Mouse (Mus musculus): ENCODE measurements around the gene Zfp27.

The Zfp27 gene

DNA sequence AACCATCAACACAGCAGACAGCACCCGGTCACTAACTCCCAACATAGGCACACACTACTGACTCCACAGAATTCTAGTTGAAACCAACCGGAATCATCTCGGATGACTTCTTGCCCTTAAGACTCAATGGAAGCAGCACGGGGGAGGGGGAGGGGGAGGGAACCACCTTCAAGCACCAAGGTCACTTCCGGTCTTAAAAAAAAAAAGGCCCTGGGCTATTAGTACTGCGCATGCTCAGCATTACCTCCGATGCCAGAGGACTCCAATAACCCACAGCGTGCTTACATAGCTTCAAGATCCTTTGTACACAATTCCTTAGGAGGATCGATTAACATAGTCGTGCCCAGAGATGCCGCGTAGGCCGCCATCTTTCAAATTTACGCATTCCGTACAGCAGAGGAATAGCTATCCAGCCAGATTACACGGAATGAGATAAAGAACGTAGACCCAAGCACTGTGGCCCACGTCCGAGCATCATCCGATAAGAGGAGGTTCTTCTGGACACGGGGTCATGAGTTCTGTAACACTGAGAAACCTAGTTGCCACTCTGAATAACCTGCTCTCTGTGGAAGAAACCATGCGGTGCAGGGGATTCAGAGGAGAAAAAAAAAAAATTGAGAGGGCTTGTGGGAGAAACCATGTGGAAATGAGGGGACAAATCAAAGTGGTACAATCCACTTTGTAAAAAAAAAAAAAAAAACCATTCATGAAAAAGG, at the start of gene Zfp27:
Zfp27 (minus strand) TSS at position 607 of the 716 bp plus-strand sequence.
- DNase-seq (ENCODE audit: low spot score), result peak; percentile 81

DNA sequence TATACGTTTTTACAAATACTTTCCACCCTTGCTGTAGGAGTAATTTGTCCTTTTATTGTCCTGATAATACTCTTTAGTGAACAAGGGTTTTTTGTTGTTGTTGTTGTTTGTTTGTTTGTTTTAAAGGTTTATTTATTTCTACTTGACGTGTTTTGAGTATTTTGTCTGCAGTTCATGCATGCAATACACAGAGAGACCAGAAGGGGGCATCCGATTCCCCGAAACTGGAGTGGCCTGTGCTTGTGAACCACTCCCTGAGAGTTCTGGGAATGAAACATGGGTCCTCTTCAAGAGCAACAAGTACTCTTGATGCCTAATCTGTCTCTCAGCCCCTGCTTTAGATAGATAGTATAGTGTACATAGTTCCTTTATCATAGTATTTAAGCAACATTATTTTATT, 48.4 kb upstream of the Zfp27 start:
- DNase-seq (ENCODE audit: low spot score), result peak; percentile 65

DNA sequence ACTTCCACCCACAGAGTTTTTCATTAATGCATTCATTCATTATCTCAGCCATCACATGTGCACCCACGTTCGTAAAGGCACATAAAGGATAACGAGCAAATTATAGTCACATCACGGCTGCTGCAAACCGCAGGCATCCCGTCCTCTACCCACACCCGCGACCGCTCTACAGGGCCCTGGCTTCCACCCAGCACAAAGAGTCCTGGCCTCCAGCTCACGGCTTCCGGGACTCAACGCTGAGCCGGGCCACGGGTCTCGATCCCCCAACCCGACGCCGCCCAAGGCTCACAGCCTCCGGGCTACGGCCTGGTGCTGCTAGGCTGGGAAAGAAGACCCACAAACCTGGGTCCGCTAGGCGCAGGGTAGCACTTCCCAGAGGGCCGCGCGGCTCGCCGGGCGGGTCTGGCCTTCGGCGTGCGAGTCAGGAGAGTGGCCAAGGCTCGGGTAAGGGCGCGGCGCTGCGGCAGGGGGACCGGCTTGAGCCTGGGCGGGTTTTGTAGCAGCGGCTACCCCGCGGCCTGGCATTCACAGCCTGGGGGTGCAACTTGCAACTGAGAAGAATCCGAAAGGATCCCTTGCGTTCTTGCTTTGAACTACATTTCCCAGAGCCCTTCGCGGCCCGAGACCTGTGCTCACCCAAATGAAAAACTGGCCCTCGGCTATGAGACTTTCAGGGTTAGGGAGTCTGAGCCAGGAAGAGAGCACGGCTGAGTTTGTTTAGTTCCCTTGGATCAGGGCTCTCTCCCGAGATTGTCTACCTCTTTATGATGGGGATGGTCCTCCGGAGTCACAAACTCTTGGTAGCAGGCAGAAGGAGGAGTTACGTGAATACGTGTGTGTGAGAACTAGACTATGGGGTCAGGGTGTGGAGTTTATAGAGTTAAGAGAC, 47.4 kb upstream of the Zfp27 start, which contains the start of gene Zfp74:
Zfp74 (minus strand) TSS at position 577 of the 889 bp plus-strand sequence.
- DNase-seq (ENCODE audit: low spot score), result peak; percentile 78

DNA sequence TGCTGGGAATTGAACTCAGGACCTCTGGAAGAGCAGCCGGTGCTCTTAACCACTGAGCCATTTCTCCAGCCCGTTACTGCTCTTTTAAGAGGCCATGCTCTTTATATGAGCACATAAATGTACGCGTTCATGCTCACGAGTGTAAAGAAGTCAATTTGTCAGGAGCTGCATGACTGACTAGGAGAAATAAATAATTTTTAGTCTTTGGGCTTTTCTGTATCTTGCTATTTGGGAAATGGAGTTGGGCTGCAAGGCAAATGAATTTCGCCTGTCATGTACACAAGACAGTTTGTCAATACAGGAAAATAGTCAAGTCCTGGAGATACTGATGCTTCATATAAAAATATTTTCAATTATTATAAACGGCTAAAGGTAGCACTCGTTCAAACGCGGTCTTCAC, 46.7 kb upstream of the Zfp27 start:
- no peak for DNase-seq (ENCODE audit: low spot score)

DNA sequence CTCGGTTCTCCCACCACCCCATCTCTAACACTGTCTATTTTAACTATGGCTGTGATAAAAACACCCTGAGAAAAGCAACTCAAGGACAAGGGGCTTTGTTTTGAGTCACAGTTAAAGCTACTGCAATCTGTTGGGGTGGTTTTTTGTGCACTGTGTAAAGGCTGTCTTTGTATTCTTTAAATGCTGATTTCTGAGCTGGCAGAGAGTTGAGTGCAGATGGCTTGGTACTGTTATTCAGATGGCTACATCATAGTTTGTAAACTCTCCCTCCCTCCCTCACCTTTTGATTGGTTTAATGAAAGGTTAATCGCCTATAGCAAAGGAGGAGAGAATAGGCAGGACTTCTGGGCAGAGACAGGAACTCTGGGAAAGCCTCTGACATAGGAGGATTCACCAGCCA, 37.8 kb upstream of the Zfp27 start:
- DNase-seq (ENCODE audit: low spot score), result no peak

DNA sequence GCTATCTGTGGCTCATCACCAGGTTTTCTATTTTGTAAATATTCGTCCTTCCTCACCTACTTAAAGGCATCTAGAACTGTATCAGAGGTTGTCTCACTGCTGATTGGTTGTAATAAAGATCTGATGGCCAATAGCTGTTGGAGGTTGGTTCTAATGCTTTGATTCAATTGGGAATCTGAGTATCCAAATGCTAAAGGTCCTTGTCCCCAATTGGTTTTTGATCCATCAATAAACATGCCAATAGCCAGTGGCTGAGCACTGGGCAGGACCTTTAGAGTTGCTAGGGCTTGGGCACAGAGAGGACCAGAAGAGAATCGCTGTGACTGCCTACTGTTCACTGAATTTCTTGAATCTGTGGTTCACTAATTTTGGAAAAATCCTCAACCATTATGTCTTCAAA, 37.3 kb upstream of the Zfp27 start:
- DNase-seq (ENCODE audit: low spot score), result no peak

DNA sequence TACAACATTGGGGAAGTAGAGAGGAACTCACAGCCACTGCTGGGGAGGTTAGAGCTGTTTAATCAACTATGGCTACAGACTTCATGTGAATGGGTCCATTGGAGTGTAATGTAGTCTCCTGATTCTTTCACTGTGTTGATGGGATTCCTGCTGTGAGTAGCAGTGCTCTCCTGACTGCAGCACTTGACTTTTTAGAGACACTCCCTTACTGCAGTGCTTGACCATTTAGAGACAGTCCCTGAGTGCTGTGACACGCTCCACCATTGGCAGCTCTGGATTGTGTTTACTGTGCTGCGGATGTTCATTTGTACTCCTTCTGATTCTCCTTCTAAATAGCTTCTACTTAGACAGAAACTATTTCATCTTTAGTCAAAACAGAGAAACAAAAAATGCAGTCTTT, 36.4 kb upstream of the Zfp27 start:
- DNase-seq (ENCODE audit: low spot score), result no peak

DNA sequence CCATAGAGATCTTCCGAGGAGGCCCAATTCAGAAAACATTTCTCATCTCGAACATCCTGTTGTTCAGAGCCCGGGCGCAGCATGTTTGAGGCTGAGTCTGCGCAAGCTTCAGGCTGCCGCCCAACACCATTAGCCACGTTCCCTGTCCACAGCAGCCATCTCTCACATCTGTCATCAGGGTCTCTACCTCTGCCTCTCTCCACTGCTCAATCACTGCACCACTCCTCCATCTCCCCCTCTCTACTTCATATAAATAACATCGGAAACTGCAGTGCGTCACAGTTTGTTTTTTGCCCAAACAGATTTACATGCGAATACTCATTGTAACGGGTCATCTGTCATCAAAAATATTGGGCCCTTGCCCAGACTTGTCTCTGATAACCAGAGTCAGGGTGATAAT, 34.7 kb upstream of the Zfp27 start:
- no peak for DNase-seq (ENCODE audit: low spot score)

DNA sequence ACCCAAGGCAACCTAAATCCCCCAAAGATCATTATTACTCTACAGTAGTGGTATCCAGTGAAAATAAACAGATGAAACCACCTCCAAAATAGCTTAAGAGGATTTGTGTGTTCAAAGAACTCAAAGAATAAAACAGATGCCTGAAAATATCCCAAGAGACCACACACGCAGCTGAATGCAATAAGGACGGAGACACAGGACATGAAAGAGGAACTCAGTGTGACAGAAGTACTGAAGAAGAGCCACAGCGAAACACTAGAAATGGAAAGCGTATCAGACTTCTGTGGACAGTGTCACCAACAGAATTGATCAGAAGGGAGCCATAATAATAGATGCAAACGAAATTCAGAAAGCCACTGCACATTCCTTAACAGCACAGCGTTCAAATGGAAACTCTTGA, 32.5 kb upstream of the Zfp27 start:
- DNase-seq (ENCODE audit: low spot score), result no peak

DNA sequence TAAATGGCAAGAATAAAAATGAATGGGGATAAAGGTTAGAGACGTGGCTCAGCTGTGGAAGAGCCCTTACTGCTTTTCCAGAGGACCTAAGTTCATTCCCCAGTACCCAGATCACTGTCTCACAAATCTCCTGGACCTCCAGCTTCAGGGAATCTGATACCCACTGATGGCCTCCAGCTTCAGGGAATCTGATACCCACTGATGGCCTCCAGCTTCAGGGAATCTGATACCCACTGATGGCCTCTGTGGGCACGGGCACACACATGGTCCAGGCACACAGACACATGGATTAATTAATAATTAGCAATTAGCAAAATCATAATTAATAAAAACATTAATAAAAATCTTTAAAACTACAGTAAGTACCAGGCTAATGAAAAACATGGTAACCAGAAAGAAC, 16.4 kb upstream of the Zfp27 start:
- DNase-seq (ENCODE audit: low spot score), result no peak

DNA sequence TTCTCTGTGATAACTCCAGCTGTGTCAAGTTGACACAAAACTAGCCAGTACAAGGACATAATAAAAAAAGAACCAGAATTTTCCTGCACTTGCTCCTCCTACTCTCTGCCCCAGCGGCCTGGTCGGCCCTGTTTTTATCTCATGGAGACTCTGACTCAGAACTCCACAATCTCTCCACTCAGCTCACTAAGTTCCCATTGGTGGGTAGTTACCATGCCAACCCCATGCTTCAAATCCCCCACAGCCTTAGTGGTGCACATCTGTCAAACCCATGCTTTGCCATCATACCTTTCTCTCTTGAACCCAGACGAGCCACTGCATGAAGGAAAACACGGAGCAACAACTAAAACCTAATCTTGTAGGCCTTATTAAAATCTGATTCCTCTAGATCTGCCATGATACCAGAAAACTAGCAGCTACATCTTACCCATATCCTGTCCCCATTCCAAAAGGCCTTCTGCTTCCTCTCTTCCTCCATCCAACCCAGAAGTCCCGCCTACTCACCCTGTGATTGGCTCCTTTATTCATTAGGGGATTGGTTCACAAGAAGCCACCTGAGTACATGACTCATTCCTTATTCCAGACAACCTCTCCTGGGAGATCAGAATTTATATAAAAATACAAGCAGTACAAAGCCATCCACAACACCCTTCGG, 15.2 kb upstream of the Zfp27 start:
- no peak for DNase-seq (ENCODE audit: low spot score)

DNA sequence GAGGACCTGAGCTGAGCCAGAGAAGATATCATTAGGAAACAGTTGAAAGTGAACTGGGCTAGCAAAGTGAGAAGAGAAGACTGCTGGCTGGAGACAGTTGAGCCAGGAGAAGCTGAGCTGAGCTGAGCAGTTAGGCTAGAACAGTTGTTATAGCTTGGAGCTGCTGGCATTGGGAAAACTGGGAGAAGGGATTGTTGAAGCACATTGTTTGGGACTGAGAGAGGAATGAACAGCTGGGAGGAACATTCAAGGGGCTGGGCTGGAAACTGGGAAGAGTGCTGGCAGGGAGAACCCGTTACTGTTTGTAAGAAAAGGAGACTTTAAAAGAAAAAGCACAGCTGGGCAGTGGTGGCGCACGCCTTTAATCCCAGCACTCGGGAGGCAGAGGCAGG, 11.7 kb upstream of the Zfp27 start:
- DNase-seq (ENCODE audit: low spot score), result no peak

DNA sequence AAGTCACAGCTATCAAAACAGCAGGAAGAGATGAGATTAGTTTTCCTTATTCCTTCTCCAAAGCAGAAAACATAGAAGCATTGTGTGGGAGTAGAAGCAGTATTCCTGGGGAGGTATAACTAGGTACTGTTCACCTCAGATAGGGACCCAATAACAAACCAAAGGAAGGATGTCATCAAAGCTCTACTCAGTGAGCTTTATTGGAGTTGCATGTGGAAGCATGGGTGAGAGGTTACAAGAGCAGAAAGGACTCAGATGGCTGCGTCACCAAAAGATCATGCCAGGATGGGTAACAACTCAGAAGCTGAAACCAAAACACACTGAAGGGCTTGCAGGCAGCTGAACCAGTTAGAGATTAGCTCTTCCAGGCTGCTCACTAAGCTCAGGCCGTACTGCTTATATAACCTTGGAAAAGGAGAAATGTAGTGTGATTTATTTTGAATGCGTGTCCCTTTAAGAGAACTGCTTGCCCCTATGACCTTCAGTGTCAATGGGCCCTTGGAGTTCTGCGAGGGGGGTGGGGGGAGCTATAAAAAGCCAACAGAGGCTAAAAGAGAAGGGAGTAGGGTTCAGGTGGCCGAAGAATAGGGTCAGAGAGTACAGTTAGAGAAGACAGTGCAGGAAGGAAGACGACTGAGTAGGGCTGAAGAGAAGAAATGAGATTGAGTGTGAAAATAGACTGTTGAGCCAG, 11.1 kb upstream of the Zfp27 start:
- no peak for DNase-seq (ENCODE audit: low spot score)

DNA sequence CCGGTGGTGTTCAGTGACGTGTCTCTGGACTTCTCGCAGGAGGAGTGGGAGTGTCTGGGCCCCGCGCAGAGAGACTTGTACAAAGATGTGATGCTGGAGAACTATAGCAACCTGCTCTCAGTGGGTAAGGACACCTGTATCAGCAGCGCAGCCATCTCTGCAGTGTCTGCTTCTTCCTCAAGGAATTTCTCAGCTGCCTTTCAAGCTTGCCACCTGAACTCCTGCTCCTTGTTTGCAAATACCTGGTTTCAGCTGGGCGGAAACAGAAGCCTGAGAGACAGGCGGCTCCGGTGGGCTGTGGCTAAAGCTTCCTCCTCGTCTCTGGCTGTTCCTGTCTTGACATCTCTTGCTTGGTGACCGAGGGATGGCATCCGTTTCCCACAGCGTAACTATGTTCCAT, 5.8 kb upstream of the Zfp27 start:
- no peak for DNase-seq (ENCODE audit: low spot score)

DNA sequence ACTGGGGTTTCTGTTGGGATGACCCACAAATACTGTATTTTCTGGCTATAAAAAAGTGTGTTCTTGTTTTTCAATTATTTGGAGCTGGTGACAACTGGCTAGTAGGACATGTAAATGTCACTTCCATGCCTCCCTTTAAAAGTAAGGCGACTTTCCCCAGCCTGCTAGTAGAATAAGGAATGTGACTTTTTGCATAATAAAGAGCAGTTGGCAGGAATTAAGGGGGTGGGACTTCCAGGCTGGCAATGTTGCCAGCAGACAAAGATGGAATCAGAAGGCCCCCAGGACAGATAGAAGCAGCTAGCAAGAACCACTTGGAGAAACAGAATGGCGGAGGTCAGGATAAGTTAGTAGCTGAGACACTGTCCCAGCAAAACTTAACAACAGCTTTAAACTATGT, 3.9 kb upstream of the Zfp27 start:
- no peak for DNase-seq (ENCODE audit: low spot score)

DNA sequence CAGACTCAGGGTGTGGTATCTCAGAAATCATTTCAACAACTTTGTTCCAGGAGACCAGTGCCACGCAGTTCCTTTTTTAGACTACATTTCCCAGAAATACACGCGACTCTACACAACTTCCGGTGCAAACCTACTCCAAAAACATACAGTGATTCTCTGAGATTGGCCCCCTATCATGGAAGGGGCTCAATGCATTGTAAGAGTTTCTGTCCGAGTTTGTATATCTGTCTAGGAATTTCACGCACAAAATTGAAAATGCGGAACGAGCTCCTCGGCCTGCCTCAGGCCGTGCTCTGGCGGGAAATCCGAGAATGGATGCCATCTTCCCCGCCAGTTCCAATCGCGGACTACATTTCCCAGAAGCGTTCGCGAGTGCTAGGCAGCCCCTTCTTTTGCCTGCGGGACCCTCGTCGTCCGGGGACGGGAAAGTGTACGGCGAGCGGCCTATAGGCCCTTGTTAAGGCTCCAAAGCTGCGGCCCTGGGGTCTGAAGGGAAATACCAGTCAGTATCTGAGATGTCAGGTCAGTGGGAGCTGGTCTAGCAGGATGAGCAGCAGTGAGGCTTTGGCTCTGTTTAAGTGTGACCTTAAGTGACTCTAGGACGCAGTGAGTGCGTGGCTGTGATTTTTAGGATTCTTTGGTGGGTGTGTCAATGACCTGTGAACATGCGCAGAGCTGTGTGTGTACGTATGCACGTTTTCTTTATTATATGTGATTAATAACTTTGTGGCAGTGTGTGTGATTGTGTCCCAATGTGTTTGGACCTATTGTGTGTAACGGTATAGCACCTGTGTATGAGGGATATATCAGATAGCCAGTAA, 2.0 kb upstream of the Zfp27 start, which contains the start of gene Zfp383:
Zfp383 (plus strand) TSS at position 94 of the 821 bp plus-strand sequence.
- peak; percentile 84 for DNase-seq (ENCODE audit: low spot score)

DNA sequence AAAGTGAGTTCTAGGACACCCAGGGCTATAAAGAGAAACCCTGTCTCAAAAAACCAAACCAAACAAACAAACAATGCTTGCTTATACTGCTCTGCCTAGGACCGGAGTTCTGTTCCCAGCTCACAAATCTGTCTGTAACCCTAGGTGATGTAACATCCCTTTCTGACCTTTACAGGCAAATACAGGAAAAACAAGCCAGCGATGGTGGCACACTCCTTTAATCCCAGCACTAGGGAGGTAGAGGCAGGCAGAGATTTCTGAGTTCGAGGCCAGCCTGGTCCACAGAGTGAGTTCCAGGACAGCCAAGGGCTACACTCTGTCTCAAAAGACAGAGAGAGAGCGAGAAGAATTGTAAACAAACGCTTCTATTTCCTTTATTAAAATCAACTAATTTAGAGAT, 834 bp upstream of the Zfp27 start:
- no peak for DNase-seq (ENCODE audit: low spot score)

DNA sequence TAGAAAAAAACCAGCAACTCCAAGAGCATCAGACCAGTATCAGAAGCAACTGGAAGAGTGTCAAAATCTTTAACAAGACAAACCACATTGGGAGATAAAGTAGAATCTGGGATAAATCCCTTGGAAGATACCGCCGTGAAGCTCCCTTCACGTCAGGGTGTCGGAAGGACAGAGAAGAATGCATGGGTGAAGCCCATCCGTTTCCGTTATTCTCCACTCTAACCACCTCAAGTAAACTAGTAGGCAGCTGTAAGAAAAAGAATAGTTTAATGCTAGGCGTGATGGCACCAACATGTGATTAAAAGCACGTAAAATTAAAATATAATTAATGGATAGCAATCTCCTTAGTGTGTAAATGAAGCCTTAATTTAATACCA, 298 bp upstream of the Zfp27 start:
- DNase-seq (ENCODE audit: low spot score), result no peak

DNA sequence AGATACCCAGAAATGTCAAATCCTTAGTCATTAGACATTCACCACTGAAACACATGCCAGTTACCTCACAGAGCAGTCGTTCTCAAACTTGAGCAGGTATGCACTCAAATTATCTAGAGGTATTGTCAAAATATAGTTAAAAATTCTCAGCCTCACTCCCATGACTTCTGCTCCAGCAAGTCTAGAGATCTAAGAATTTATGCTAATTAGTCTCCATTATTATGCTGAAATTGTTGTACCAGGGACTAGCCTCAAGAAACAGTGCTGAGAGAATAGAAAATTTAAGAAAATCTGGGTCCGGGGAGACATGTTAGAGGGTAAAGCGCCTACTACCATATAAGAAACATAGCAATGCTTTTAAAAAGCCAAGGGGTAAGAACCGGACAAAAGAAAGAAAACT, 2.3 kb downstream of the Zfp27 start:
- no peak for DNase-seq (ENCODE audit: low spot score)

DNA sequence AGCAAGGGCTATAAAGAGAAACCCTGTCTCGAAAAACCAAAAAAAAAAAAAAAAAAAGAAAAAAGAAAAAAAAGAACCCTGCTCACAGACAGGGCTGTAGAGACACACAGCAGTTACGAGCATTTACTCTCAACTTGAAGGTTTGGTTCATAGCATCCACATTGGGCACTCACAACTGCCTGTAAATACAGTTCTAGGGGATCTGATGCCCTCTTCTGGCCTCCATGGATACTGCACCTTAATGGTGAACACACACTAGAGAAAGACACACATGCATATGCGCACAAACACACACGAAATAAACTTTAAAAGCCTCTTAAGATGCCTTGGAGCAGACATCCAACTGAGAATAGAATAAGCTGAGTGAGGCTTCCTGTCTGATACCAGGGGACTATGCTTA, 8.0 kb downstream of the Zfp27 start:
- no peak for DNase-seq (ENCODE audit: low spot score)

DNA sequence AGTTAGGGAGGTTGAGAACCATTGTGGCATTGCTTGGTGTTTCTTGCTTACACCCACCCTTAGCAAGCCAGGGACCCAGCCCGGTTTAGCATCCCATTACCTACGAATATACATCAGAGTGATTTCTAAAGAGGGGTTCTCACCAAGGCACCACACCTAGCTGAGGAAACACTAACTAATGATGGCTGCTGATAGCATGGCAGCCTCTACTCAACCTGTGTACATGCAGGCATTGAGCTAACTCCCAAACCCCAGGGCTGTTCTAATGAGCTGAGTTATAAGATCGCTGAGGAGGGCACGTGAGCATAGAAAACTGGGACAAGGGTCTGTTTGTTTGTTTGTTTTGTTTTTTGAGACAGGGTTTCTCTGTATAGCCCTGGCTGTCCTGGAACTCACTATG, 13.6 kb downstream of the Zfp27 start:
- no peak for DNase-seq (ENCODE audit: low spot score)

All from retina, embryonic 14.5 days (tissue).